Mouse (Mus musculus) kidney, adult 2 months (tissue): ENCODE results near the gene Nuak1. TPM values are rescaled to one million over a fixed set of nuclear protein-coding genes. Genes with fewer than 3 reads are reported as not detected.

Source experiments
- DNase-seq: peaks from one replicate; pipeline ENCODE4 v3.0.0; 2021
- H3K27ac ChIP-seq: fragments of 200-500 bp; 2 replicates; pipeline ENCODE4 v1.5.1; 2012; ENCODE audit warnings: low read depth, low read length, control low read depth, inconsistent platforms; ENCODE audit not compliant: insufficient read depth
- H3K27me3 ChIP-seq: fragments of 200-500 bp; replicated peaks from 2 replicates; pipeline ENCODE4 v1.6.1; 2012; ENCODE audit warnings: mild to moderate bottlenecking, moderate library complexity, low read length, inconsistent platforms; ENCODE audit not compliant: control insufficient read depth, insufficient read depth
- H3K36me3 ChIP-seq: fragments of 200-500 bp; 2 replicates; pipeline ENCODE4 v1.6.1; 2012; ENCODE audit warnings: mild to moderate bottlenecking, moderate library complexity, low read length, inconsistent platforms; ENCODE audit not compliant: control insufficient read depth, insufficient read depth
- H3K4me1 ChIP-seq: fragments of 200-500 bp; 2 replicates; pipeline ENCODE4 v1.6.1; 2011; ENCODE audit warnings: low read length; ENCODE audit not compliant: control insufficient read depth, insufficient read depth
- H3K4me3 ChIP-seq: fragments of 200-500 bp; 2 replicates; pipeline ENCODE4 v1.5.1; 2011; ENCODE audit warnings: mild to moderate bottlenecking, low read depth, low read length, control low read depth; ENCODE audit not compliant: insufficient read depth
- CTCF ChIP-seq: fragments of 200-500 bp; conservative IDR thresholded peaks from 2 replicates; pipeline ENCODE4 v1.5.1; 2011; ENCODE audit warnings: low read depth, mild to moderate bottlenecking, control low read depth, low read length, moderate library complexity, mixed read lengths; ENCODE audit not compliant: insufficient read depth, insufficient read length
- POLR2A ChIP-seq: fragments of 200-500 bp; IDR thresholded peaks from one replicate; pipeline ENCODE4 v1.6.1; 2011; ENCODE audit warnings: low read depth, low read length, control low read depth
- WGBS: fragments of 180-500 bp; shearing (Covaris S2); methylation state at CpG from one replicate; pipeline ENCODE4 v1.1.7; 2018; 5-methylcytosine and 5-hydroxymethylcytosine counted together
- polyA plus RNA-seq: library from polyadenylated mRNA; depleted of rRNA; stranded (reverse); fragments of >200 nt; gene quantifications from 2 replicates; pipeline ENCODE4 v1.2.3, GENCODE M21; 2012

Gene Nuak1
- polyA plus RNA-seq, 1 experiment, result 12.2 TPM

- Histone ChIP-seq H3K36me3 (peaks cover 2% of the 10 kb centered on the region), H3K27me3 (no peaks in the 10 kb centered on the region), H3K4me1 (no peaks in the 10 kb centered on the region), H3K27ac (no peak overlapping the region), H3K4me3 (no peak overlapping the region)
- no peak for TF ChIP-seq POLR2A
- no peak for TF ChIP-seq CTCF
- 96% methylated on average over 11 of the region's 11 CpGs for WGBS
- DNase-seq, result no peak
These were observed 62.4 kb downstream of the Nuak1 start for GRCm38 (mm10) chr10:84377956-84378355.

DNA sequence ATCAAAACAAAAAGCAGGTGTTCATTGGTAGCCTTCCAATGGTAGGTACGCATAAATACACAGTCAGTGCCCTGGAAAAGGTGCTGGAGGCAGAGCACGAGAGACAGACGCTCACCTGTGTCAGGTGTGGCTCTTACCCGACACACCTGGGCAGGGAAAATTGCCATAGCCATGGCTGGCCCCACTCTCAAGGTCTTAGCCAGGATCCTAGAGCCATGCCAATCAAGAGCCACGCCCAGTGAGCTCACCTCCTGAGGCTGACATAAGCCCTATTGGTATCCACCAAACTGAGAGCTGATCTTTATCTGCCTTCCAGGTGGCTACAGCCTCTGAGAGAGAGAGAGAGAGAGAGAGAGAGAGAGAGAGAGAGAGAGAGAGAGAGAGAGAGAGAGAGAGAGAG is 64.1 kb downstream of the Nuak1 start:
- H3K27me3 ChIP-seq, result no peaks in the 10 kb centered on the region
- no peaks in the 10 kb centered on the region for H3K4me1 ChIP-seq
- H3K36me3 ChIP-seq, result peaks cover 2% of the 10 kb centered on the region
- DNase-seq, result no peak
- no peak overlapping the region for H3K4me3 ChIP-seq
- 94% methylated on average over 5 of the region's 5 CpGs for WGBS
- H3K27ac ChIP-seq, result no peak overlapping the region
- TF ChIP-seq CTCF (no peak), POLR2A (no peak)

GRCm38 (mm10) chr10:84374996-84375395 is 65.4 kb downstream of the Nuak1 start:
- H3K4me3 ChIP-seq, result no peak overlapping the region
- WGBS, result 89% methylated on average over 18 of the region's 18 CpGs
- H3K4me1 ChIP-seq, result no peaks in the 10 kb centered on the region
- no peak overlapping the region for H3K27ac ChIP-seq
- TF ChIP-seq POLR2A (no peak), CTCF (no peak)
- peaks cover 2% of the 10 kb centered on the region for H3K36me3 ChIP-seq
- H3K27me3 ChIP-seq, result no peaks in the 10 kb centered on the region
- no peak for DNase-seq

GRCm38 (mm10) chr10:84373476-84373875 is 66.9 kb downstream of the Nuak1 start:
- 85% methylated on average over 2 of the region's 2 CpGs for WGBS
- no peak overlapping the region for H3K4me3 ChIP-seq
- peaks cover 2% of the 10 kb centered on the region; the same call in 1 of the 2 replicates for H3K36me3 ChIP-seq
- H3K27me3 ChIP-seq, result no peaks in the 10 kb centered on the region
- H3K4me1 ChIP-seq, result no peaks in the 10 kb centered on the region
- no peak overlapping the region for H3K27ac ChIP-seq
- TF ChIP-seq CTCF (no peak), POLR2A (no peak)
- no peak for DNase-seq

- 72% methylated on average over 18 of the region's 18 CpGs for WGBS
- H3K4me1 ChIP-seq, result no peaks in the 10 kb centered on the region
- no peak overlapping the region for H3K27ac ChIP-seq
- peaks cover 2% of the 10 kb centered on the region; the same call in 1 of the 2 replicates for H3K36me3 ChIP-seq
- TF ChIP-seq POLR2A (no peak), CTCF (no peak)
- no peak for DNase-seq
- H3K4me3 ChIP-seq, result no peak overlapping the region
- no peaks in the 10 kb centered on the region for H3K27me3 ChIP-seq
These were observed 68.0 kb downstream of the Nuak1 start for GRCm38 (mm10) chr10:84372161-84373095.

- TF ChIP-seq CTCF (no peak), POLR2A (no peak)
- WGBS, result 57% methylated on average over 10 of the region's 10 CpGs
- Histone ChIP-seq H3K4me3 (no peak overlapping the region), H3K36me3 (0 out of 2 replicates have a peak, but pooled peaks cover 2% of the 10 kb centered on the region), H3K27me3 (no peaks in the 10 kb centered on the region), H3K27ac (no peak overlapping the region), H3K4me1 (no peaks in the 10 kb centered on the region)
- DNase-seq, result no peak
These were observed 68.7 kb downstream of the Nuak1 start for GRCm38 (mm10) chr10:84371681-84372160.

GRCm38 (mm10) chr10:84371230-84371629 is 69.2 kb downstream of the Nuak1 start:
- Histone ChIP-seq H3K27me3 (no peaks in the 10 kb centered on the region), H3K4me3 (no peak overlapping the region), H3K36me3 (0 out of 2 replicates have a peak, but pooled peaks cover 2% of the 10 kb centered on the region), H3K4me1 (no peaks in the 10 kb centered on the region), H3K27ac (no peak overlapping the region)
- TF ChIP-seq CTCF (no peak), POLR2A (no peak)
- WGBS, result 72% methylated on average over 4 of the region's 4 CpGs
- no peak for DNase-seq
